Mouse (Mus musculus): ENCODE measurements at regions not wholly inside any gene's neighbourhood (a gene's known extent, or its start where the extent isn't known, plus 50 kb on each side); places are given as distances from the start of the nearest gene placed in this dataset.

DNA sequence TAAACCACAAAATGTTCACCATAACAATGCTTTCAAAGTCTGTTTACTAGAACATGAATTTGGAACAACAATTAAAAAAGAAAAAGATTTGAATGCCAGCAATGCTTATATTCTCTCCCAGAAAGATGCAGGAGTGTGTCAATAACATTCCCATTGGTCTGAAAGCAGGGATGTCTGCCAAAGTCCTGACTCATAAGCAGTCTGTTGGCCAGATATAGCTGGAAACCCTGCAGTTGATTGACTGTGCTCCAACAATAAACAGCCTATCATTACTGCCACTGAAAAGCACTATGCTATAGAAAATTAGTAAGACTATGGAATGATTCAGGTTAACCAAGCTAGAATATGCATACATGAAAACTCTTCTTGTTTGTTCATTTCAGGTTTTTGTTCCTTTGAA is 92.6 kb upstream of the Diaph2 start:
- Histone ChIP-seq H3K36me3 (ENCODE audit: control insufficient read depth in 1 of 2, insufficient read depth in 2 of 2, low read length in 2 of 2) (no peaks in the 10 kb centered on the region), H3K4me1 (ENCODE audit: control insufficient read depth in 1 of 2, insufficient read depth in 2 of 2, low read length in 2 of 2) (no peaks in the 10 kb centered on the region), H3K79me2 (ENCODE audit: control insufficient read depth, insufficient read depth, low read length, poor library complexity) (no peaks in the 10 kb centered on the region), H3K9me3 (replicated peaks; ENCODE audit: insufficient read depth, low read length) (no peaks in the 10 kb centered on the region), H3K9ac (ENCODE audit: control insufficient read depth, low read depth, low read length, poor library complexity, severe bottlenecking) (no peak overlapping the region), H3K27ac (ENCODE audit: control insufficient read depth, low read depth, low read length) (no peak overlapping the region), H3K27me3 (ENCODE audit: control insufficient read depth in 1 of 2, insufficient read depth in 2 of 2, low read length in 2 of 2) (no peaks in the 10 kb centered on the region), H3K4me3 (ENCODE audit: control insufficient read depth in 1 of 2, insufficient read depth in 1 of 2, low read depth in 2 of 2, low read length in 2 of 2) (no peak overlapping the region)
- no peak for DNase-seq (ENCODE audit: low read depth, low spot score)
- TF ChIP-seq ELF1 (IDR thresholded peaks at IDR 0.05; ENCODE audit: low read depth, low read length) (no peak), MXI1 (IDR thresholded peaks at IDR 0.05; ENCODE audit: low read depth, low read length) (no peak), ZMIZ1 (IDR thresholded peaks at IDR 0.05; ENCODE audit: low read depth, low read length) (no peak), BHLHE40 (IDR thresholded peaks at IDR 0.05; ENCODE audit: borderline replicate concordance, low read depth, low read length) (no peak), ZKSCAN1 (IDR thresholded peaks at IDR 0.05; ENCODE audit: low read depth, low read length) (no peak), GATA1 (IDR thresholded peaks at IDR 0.05; ENCODE audit: low read depth, low read length) (no peak), EP300 (IDR thresholded peaks at IDR 0.05; ENCODE audit: low read depth in 1 of 2, low read length in 2 of 2) (no peak), TAL1 (IDR thresholded peaks at IDR 0.05; ENCODE audit: low read length) (no peak), MAFK (IDR thresholded peaks at IDR 0.05; ENCODE audit: borderline replicate concordance, low read depth, low read length) (no peak), CHD1 (IDR thresholded peaks at IDR 0.05; ENCODE audit: low read depth, low read length) (no peak), KAT2A (conservative IDR thresholded peaks at IDR 0.05; ENCODE audit: low read depth, low read length) (no peak), SIN3A (IDR thresholded peaks at IDR 0.05; ENCODE audit: low read length) (no peak), NELFE (IDR thresholded peaks at IDR 0.05; ENCODE audit: low read depth, low read length) (no peak)

DNA sequence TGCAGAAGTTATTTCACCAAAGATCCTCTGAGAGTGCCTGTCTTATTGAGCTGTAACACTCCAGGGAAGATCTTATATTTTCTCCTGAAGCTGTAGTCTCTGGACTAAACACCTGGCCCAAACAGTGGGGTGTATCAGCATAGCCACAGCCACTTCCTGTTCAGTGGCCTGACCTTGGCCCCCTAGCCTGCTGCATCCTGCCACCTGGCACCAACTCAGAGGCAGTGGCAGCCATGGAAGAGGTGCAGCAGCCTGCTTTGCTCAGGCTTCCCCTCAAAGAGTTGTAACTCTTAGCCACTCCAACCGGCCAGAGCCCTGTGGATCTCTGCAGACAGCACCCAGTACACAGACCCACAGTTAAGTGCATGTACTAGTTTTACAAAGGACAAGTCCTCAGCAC is 58.9 kb upstream of the Diaph2 start:
- Histone ChIP-seq H3K27ac (ENCODE audit: control insufficient read depth, low read depth, low read length) (no peak overlapping the region), H3K9me3 (replicated peaks; ENCODE audit: insufficient read depth, low read length) (no peaks in the 10 kb centered on the region), H3K9ac (ENCODE audit: control insufficient read depth, low read depth, low read length, poor library complexity, severe bottlenecking) (no peak overlapping the region), H3K4me3 (ENCODE audit: control insufficient read depth in 1 of 2, insufficient read depth in 1 of 2, low read depth in 2 of 2, low read length in 2 of 2) (no peak overlapping the region), H3K4me1 (ENCODE audit: control insufficient read depth in 1 of 2, insufficient read depth in 2 of 2, low read length in 2 of 2) (no peaks in the 10 kb centered on the region), H3K36me3 (ENCODE audit: control insufficient read depth in 1 of 2, insufficient read depth in 2 of 2, low read length in 2 of 2) (no peaks in the 10 kb centered on the region), H3K79me2 (ENCODE audit: control insufficient read depth, insufficient read depth, low read length, poor library complexity) (no peaks in the 10 kb centered on the region), H3K27me3 (ENCODE audit: control insufficient read depth in 1 of 2, insufficient read depth in 2 of 2, low read length in 2 of 2) (no peaks in the 10 kb centered on the region)
- no peak for TF ChIP-seq EP300 (IDR thresholded peaks at IDR 0.05; ENCODE audit: low read depth in 1 of 2, low read length in 2 of 2)
- DNase-seq (ENCODE audit: low read depth, low spot score) = no peak

Measured in MEL (cell line).